Mouse (Mus musculus) C3H10T1/2 (cell line): Measurements from ENCODE around the gene Pomt1. TPM values are rescaled to one million over a fixed set of nuclear protein-coding genes. Genes with fewer than 3 reads are reported as not detected.

Experiments used
- polyA plus RNA-seq, 2 experiments: library from polyadenylated mRNA; unstranded; fragments of >200 nt; fragmentation: generic; extraction: Trizol; gene quantifications; one replicate each; pipeline ENCODE4 v1.2.1; 2012; ENCODE audit warnings: missing spikeins in 2 of 2

Gene Pomt1
- polyA plus RNA-seq = 10 to 100 TPM in 1 of 2 experiments, 1 to 10 TPM in 1; 7.1 to 30.3 TPM

DNA sequence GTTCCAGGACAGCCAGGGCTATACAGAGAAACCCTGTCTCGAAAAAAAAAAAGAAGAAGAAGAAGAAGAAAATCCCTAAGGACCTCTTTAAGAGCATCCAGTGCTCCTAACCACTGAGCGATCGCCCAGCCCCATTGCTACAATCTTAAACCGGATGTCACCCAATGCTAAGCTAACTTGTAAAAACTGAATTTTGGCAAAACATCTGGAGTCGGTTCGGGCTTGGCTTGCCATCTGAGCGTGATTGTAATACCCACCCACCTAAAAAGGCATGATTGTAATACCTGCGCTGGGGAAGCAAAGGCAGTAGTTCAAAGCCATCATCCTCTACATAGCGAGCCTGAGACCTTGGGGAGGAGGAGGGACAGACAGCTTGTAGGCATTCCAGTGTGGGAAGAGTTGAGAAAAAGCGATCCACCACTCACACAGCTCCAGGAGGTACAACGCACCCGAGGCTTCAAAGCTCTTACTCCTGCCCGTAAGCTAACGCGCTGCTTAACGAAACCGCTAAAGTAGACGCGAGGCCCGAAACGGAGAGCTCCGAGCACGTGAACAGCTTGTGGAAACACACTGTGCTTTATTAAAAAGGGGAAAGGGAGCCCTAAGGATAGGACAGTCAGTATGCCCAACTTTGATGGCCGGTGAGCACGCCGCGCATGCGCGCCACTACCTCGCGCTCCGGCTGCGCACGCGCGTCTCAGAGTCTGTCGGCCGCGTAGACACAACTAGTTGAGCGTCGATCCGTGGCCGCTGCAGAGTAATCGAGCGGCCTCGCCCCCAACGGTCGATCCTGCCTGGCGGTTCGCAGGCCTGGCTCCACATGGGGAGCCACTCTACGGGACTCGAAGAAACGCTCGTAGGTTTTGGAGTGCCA is at the start of gene Pomt1:
Pomt1 (plus strand) TSS at position 705 of the 874 bp plus-strand sequence.

DNA sequence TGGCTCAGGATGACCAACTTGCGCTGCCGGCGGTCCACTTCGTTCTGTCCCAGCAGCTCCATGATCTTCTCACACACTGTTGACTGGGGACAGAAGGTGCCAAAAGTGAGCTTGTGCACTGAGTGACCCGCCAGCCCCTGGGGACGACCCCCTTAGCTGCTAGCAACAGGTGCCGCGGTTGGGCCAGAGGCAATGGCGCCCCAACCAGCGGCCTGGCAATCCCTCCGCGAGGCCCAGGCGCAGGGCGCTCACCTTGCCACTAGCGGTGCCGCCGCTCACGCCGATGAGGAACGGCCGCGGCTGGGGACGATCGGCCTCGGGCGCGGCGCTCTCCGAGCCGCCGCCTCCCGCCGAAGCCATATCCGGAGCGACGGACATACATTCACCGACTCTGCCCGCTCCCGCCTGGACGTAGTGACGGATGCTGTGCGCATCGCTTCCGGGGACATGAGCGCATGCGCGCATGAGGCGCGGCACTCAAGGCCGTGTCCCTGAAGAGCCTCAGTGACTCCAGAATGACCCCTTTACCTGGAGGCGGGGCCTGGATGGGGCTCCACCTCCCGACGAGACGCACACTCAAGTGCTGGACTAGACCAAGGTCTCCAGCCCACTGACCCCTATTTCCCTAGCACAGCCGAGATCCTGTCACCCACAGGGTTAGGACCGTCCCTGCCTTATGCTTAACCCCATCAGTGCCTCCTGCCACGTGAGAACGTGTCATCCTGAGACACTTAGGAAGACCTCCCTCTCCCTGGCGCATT is 23.4 kb downstream of the Pomt1 start, which contains the start of gene Uck1:
Uck1 (minus strand) TSS at position 503 of the 761 bp plus-strand sequence.

DNA sequence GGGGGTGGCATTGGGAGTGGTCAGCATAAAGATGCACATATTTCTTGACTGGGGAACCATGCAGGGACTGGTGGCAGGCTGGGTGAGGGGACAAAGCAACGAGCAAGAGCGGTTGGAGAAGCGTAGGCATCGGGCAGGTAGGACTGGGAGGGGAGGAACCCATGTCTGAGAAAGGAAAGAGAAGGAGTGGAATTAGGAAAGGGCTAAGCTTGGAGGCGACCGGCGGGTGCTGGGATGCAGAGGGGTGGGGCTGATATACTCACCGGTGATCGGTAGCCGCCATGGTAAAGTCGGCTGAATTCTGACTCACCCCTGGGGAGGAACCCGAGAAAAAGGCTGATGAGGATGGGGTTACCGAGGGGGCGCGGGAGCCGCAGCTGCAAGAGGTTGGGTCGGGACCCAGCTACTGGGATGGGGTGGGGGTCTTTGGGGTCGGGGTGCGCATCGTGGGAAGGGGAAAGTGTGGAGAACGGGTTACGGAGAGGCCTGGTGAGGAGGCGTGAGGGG is 51.0 kb downstream of the Pomt1 start, which contains the start of gene Golga2:
Golga2 (plus strand) TSS at position 51 of the 507 bp plus-strand sequence.

DNA sequence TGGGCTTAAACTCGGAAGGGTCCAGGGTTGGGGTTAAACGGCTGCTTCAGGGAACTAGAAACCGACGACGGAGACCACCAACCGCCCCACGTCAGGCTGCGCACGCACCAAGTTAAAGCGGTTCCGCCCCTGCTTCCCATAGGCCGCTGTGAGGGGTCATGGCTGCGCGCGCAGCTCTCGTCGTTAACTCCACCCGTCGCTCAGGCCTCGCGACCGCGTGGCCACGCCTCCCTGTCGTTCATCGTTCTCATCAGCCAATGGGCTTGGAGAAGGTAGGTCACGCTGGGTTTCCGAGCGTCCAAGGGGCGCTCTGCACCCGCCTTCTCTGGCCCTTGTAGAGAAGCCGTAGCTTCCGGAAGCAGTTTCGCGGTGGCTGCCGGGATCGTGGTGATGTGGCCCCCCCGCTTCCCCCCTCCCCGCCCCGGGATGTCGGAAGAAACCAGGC is 51.6 kb downstream of the Pomt1 start, which contains the start of gene Swi5:
Swi5 (minus strand) TSS at position 153 of the 445 bp plus-strand sequence.

Other genes with a start within 250 kb of the Pomt1 start
- under 1 TPM in 1 of 2 experiments, not detected in 1; 0.06 TPM for gene Fam78a, start 151.7 kb upstream of the Pomt1 start, polyA plus RNA-seq
- 1 to 10 TPM in 1 of 2 experiments, under 1 TPM in 1; 0.05 to 2.7 TPM for gene Plpp7, start 141.1 kb upstream of the Pomt1 start, polyA plus RNA-seq
- gene Prrc2b, start 85.5 kb upstream of the Pomt1 start, polyA plus RNA-seq = 10 to 100 TPM in 1 of 2 experiments, 1 to 10 TPM in 1; 8.5 to 44.9 TPM
- 10 to 100 TPM; 18.1 to 28.4 TPM for gene Uck1, start 23.6 kb downstream of the Pomt1 start, polyA plus RNA-seq
- gene Golga2, start 50.8 kb downstream of the Pomt1 start, polyA plus RNA-seq = 10 to 100 TPM; 10.8 to 45.3 TPM
- gene Swi5, start 51.5 kb downstream of the Pomt1 start, polyA plus RNA-seq = 100 to 1,000 TPM; 179 to 326 TPM
- gene Ciz1, start 115.7 kb downstream of the Pomt1 start, polyA plus RNA-seq = 10 to 100 TPM; 26.7 to 61.5 TPM
- 100 to 1,000 TPM; 103 to 164 TPM for gene Dnm1, start 116.7 kb downstream of the Pomt1 start, polyA plus RNA-seq
- gene 1110008P14Rik, start 145.3 kb downstream of the Pomt1 start, polyA plus RNA-seq = 100 to 1,000 TPM in 1 of 2 experiments, 10 to 100 TPM in 1; 91.3 to 245 TPM
- gene Lcn2, start 151.7 kb downstream of the Pomt1 start, polyA plus RNA-seq = under 1 TPM in 1 of 2 experiments, not detected in 1; 0.08 TPM
- 10 to 100 TPM; 16.4 to 39.5 TPM for gene Ptges2, start 159.3 kb downstream of the Pomt1 start, polyA plus RNA-seq
- gene Naif1, start 213.9 kb downstream of the Pomt1 start, polyA plus RNA-seq = 1 to 10 TPM; 1.1 to 4.0 TPM
- 1 to 10 TPM; 3.3 to 3.4 TPM for gene Slc25a25, start 214.9 kb downstream of the Pomt1 start, polyA plus RNA-seq